In genomic region chr4:100154560-100155130, GRCm38 (mm10) we compare ENCODE assay signal across 21 mouse cellular contexts. TPM values are rescaled to one million over a fixed set of nuclear protein-coding genes. Genes with fewer than 3 reads are reported as not detected.
A peak's percentile ranks its signal among the peaks of the same experiment; 100 is the strongest.
DNase-seq lines count a peak whose midpoint lies in the region; ATAC-seq lines count a peak whose summit lies in the region.
"Had no signal": no experiment of that assay in that cellular context is flagged by ENCODE, and none has a peak within 500 bp of the region (broad histone marks: within the 10 kb centered on the region; RNA-seq: fewer than 3 reads in every experiment).

No protein-coding gene starts in this region.

- no peaks in the 10 kb centered on the region for H3K27me3 ChIP-seq in midbrain, embryonic 12.5 days
- H3K27me3 ChIP-seq in midbrain, embryonic 16.5 days (ENCODE audit: control insufficient read depth, insufficient read depth, low read depth, low read length): no peaks in the 10 kb centered on the region
- H3K27me3 ChIP-seq in embryonic facial prominence, embryonic 12.5 days: no peaks in the 10 kb centered on the region
- no peaks in the 10 kb centered on the region for H3K27me3 ChIP-seq in liver, embryonic 11.5 days (replicated peaks; ENCODE audit: control insufficient read depth, insufficient read depth, low read length)
- H3K27me3 ChIP-seq: CH12.LX; megakaryocyte, embryonic 14.5 days had no signal

- no peaks in the 10 kb centered on the region for H3K9me3 ChIP-seq in midbrain, embryonic 12.5 days
- no peaks in the 10 kb centered on the region for H3K9me3 ChIP-seq in midbrain, embryonic 16.5 days (replicated peaks; ENCODE audit: control insufficient read depth, low read length, poor library complexity, severe bottlenecking)
- no peaks in the 10 kb centered on the region for H3K9me3 ChIP-seq in embryonic facial prominence, embryonic 12.5 days
- H3K9me3 ChIP-seq in liver, embryonic 11.5 days (ENCODE audit: control insufficient read depth, low read length): no peaks in the 10 kb centered on the region

- no peak overlapping the region for H3K9ac ChIP-seq in midbrain, embryonic 12.5 days (replicated peaks)
- H3K9ac ChIP-seq in midbrain, embryonic 16.5 days (ENCODE audit: low read depth, low read length): no peak overlapping the region
- no peak overlapping the region for H3K9ac ChIP-seq in embryonic facial prominence, embryonic 12.5 days
- H3K9ac ChIP-seq in liver, embryonic 11.5 days (ENCODE audit: low read depth, low read length): no peak overlapping the region

- H3K4me3 ChIP-seq in midbrain, embryonic 12.5 days: no peak overlapping the region
- no peak overlapping the region for H3K4me3 ChIP-seq in midbrain, embryonic 16.5 days (ENCODE audit: low read depth, low read length)
- H3K4me3 ChIP-seq in embryonic facial prominence, embryonic 12.5 days: no peak overlapping the region
- H3K4me3 ChIP-seq in liver, embryonic 11.5 days (ENCODE audit: low read depth, low read length): no peak overlapping the region
- H3K4me3 ChIP-seq: erythroblast, embryonic 14.5 days; gastrocnemius, adult 2 months; heart, adult 2 months; megakaryocyte, embryonic 14.5 days had no signal

- no peaks in the 10 kb centered on the region for H3K36me3 ChIP-seq in midbrain, embryonic 12.5 days
- no peaks in the 10 kb centered on the region for H3K36me3 ChIP-seq in midbrain, embryonic 16.5 days (ENCODE audit: control insufficient read depth, insufficient read depth, low read length)
- no peaks in the 10 kb centered on the region for H3K36me3 ChIP-seq in embryonic facial prominence, embryonic 12.5 days
- no peaks in the 10 kb centered on the region for H3K36me3 ChIP-seq in liver, embryonic 11.5 days (ENCODE audit: control insufficient read depth, insufficient read depth, low read length)

- peak; percentile 61 for DNase-seq in heart, adult 11 months
- DNase-seq in heart, adult 9 months (ENCODE audit: low spot score in 2 of 2): no peak
- DNase-seq in kidney, adult 11 months: peak; percentile 30
- DNase-seq in kidney, postnatal 14 days: no peak
- no peak for DNase-seq in liver, embryonic 11.5 days (ENCODE audit: low spot score)
- DNase-seq: adrenal gland, adult 8-10 months; cerebellum, adult 11 months; cerebellum, postnatal 14 days; gastrocnemius, adult 2 months; heart, adult 2 months; heart, postnatal 14 days; layer of hippocampus, adult 9-11 months; lung, postnatal 10 days; thymus, adult 18-20 months had no signal

- 0 out of 2 replicates have a peak, but pooled peaks have one; percentile 34 for ATAC-seq in midbrain, embryonic 12.5 days (ENCODE audit: low FRiP score, low read depth)
- ATAC-seq in midbrain, embryonic 16.5 days: no peak
- ATAC-seq in embryonic facial prominence, embryonic 12.5 days (ENCODE audit: insufficient number of reproducible peaks, insufficient read depth, low FRiP score, low TSS enrichment): peak; percentile 41; the same call in 1 of the 2 replicates
- ATAC-seq in liver, embryonic 11.5 days (replicated peaks; ENCODE audit: low FRiP score): no peak
- ATAC-seq: inflammation-experienced regulatory T-cells, adult 6 months had no signal

- H3K27ac ChIP-seq in midbrain, embryonic 12.5 days (replicated peaks): no peak overlapping the region
- no peak overlapping the region for H3K27ac ChIP-seq in midbrain, embryonic 16.5 days (ENCODE audit: low read length)
- no peak overlapping the region for H3K27ac ChIP-seq in embryonic facial prominence, embryonic 12.5 days
- no peak overlapping the region for H3K27ac ChIP-seq in liver, embryonic 11.5 days (ENCODE audit: low read depth, low read length)
- H3K27ac ChIP-seq: gastrocnemius, adult 2 months; heart, adult 2 months had no signal

- H3K4me2 ChIP-seq in midbrain, embryonic 12.5 days (replicated peaks): no peak overlapping the region
- no peak overlapping the region for H3K4me2 ChIP-seq in midbrain, embryonic 16.5 days (ENCODE audit: low read length)
- no peak overlapping the region for H3K4me2 ChIP-seq in embryonic facial prominence, embryonic 12.5 days (replicated peaks)
- H3K4me2 ChIP-seq in liver, embryonic 11.5 days: no peak overlapping the region

- 39% methylated on average over 7 of the region's 7 CpGs for WGBS in midbrain, embryonic 12.5 days
- 31% methylated on average over 7 of the region's 7 CpGs for WGBS in midbrain, embryonic 16.5 days
- WGBS in embryonic facial prominence, embryonic 12.5 days: 50% methylated on average over 7 of the region's 7 CpGs
- WGBS in liver, embryonic 11.5 days: 63% methylated on average over 7 of the region's 7 CpGs

- peaks cover 8% of the 10 kb centered on the region; the same call in 1 of the 2 replicates for H3K4me1 ChIP-seq in midbrain, embryonic 12.5 days
- H3K4me1 ChIP-seq in midbrain, embryonic 16.5 days (ENCODE audit: control insufficient read depth, insufficient read depth, low read length): peaks cover 4% of the 10 kb centered on the region; the same call in 1 of the 2 replicates
- H3K4me1 ChIP-seq in embryonic facial prominence, embryonic 12.5 days: peaks cover 5% of the 10 kb centered on the region; the same call in 1 of the 2 replicates
- H3K4me1 ChIP-seq in liver, embryonic 11.5 days (replicated peaks; ENCODE audit: control insufficient read depth, insufficient read depth, low read length): no peaks in the 10 kb centered on the region
- H3K4me1 ChIP-seq: megakaryocyte, embryonic 14.5 days had no signal

RNA-seq across cellular contexts. Expression of gene Ror1, which starts 59.1 kb away (rescaled TPM):
- polyA plus RNA-seq in midbrain, embryonic 12.5 days (2016; fragmentation: Nextera tagmentation; extraction: Ambion mirVana): 4.5 and 6.3 TPM in 2 replicates
- polyA plus RNA-seq in midbrain, embryonic 16.5 days (2015; fragmentation: Nextera tagmentation; extraction: Ambion mirVana): 0.83 and 0.84 TPM in 2 replicates
- polyA plus RNA-seq in embryonic facial prominence, embryonic 12.5 days (2016; fragmentation: Nextera tagmentation; extraction: Ambion mirVana): 22.4 and 24.3 TPM in 2 replicates
- polyA plus RNA-seq in liver, embryonic 11.5 days (2014; fragmentation: Nextera tagmentation; extraction: Ambion mirVana): 3.9 and 4.1 TPM in 2 replicates
- polyA plus RNA-seq: erythroblast, embryonic 14.5 days; inflammation-experienced regulatory T-cells, adult 6 months had no signal

Comparison
In these comparisons a context has a peak if more than half of its experiments do, and no peak if none do; other contexts are left out.
1. DNase-seq: peak in heart, adult 11 months (single experiment) and kidney, adult 11 months (single experiment); none in heart, adult 9 months (0 of 2), kidney, postnatal 14 days (single experiment) and liver, embryonic 11.5 days (single experiment).
2. ATAC-seq: peak in midbrain, embryonic 12.5 days (single experiment) and embryonic facial prominence, embryonic 12.5 days (single experiment); none in midbrain, embryonic 16.5 days (single experiment) and liver, embryonic 11.5 days (single experiment).